Mouse (Mus musculus) heart, embryonic 13.5 days (tissue): Measurements from ENCODE around the gene Dlg2. TPM values are rescaled to one million over a fixed set of nuclear protein-coding genes. Genes with fewer than 3 reads are reported as not detected.

Experiments
- ATAC-seq: fragments of 200-750 bp; cut with Nextera tagmentation; 2 replicates; pipeline ENCODE4 v1.8.0; 2017; ENCODE audit warnings: moderate TSS enrichment; ENCODE audit not compliant: insufficient number of reproducible peaks, low FRiP score, low TSS enrichment; ENCODE audit errors: extremely low read depth
- H3K27ac ChIP-seq: fragments of 300-500 bp; sonication (generic); replicated peaks from 2 replicates; pipeline ENCODE4 v1.5.1; 2015; ENCODE audit warnings: moderate library complexity, mild to moderate bottlenecking, inconsistent platforms
- H3K27me3 ChIP-seq: fragments of 300-500 bp; sonication (generic); replicated peaks from 2 replicates; pipeline ENCODE4 v1.6.1; 2015; ENCODE audit warnings: mild to moderate bottlenecking, inconsistent platforms
- H3K36me3 ChIP-seq: fragments of 300-500 bp; sonication (generic); 2 replicates; pipeline ENCODE4 v1.6.1; 2015; ENCODE audit warnings: mild to moderate bottlenecking, inconsistent platforms
- H3K4me1 ChIP-seq: fragments of 300-500 bp; sonication (generic); 2 replicates; pipeline ENCODE4 v1.6.1; 2015; ENCODE audit warnings: inconsistent platforms
- H3K4me2 ChIP-seq: fragments of 300-500 bp; sonication (generic); 2 replicates; pipeline ENCODE4 v1.6.1; 2015; ENCODE audit warnings: inconsistent platforms, mild to moderate bottlenecking, moderate library complexity
- H3K4me3 ChIP-seq: fragments of 300-500 bp; sonication (generic); 2 replicates; pipeline ENCODE4 v1.5.1; 2015; ENCODE audit warnings: moderate library complexity, mild to moderate bottlenecking, inconsistent platforms
- H3K9ac ChIP-seq: fragments of 300-500 bp; sonication (generic); 2 replicates; pipeline ENCODE4 v1.6.1; 2015; ENCODE audit warnings: inconsistent platforms, mild to moderate bottlenecking, moderate library complexity
- H3K9me3 ChIP-seq: fragments of 300-500 bp; sonication (generic); 2 replicates; pipeline ENCODE4 v1.6.1; 2016; ENCODE audit warnings: inconsistent platforms
- WGBS: fragments of 180-500 bp; shearing (Covaris S2); methylation state at CpG from one replicate; pipeline ENCODE4 v1.1.7; 2015; ENCODE audit warnings: mixed read lengths; 5-methylcytosine and 5-hydroxymethylcytosine counted together
- polyA plus RNA-seq: library from polyadenylated mRNA; unstranded; fragments of >200 nt; fragmentation: Nextera tagmentation; extraction: Ambion mirVana; gene quantifications from 2 replicates; pipeline ENCODE4 v1.2.1, GENCODE M21; 2015

Dlg2 gene
- polyA plus RNA-seq, 1 experiment from 2014 or later = 7.2 TPM

GRCm38 (mm10) chr7:91345073-91345472, 868.6 kb downstream of the Dlg2 start:
- Histone ChIP-seq H3K4me3 (no peak overlapping the region), H3K36me3 (no peaks in the 10 kb centered on the region), H3K4me1 (no peaks in the 10 kb centered on the region), H3K4me2 (no peak overlapping the region), H3K9me3 (no peaks in the 10 kb centered on the region), H3K27me3 (no peaks in the 10 kb centered on the region), H3K27ac (no peak overlapping the region), H3K9ac (no peak overlapping the region)
- no peak for ATAC-seq

- Histone ChIP-seq H3K9ac (no peak overlapping the region), H3K36me3 (no peaks in the 10 kb centered on the region), H3K27me3 (0 out of 2 replicates have a peak, but pooled peaks cover 2% of the 10 kb centered on the region), H3K4me3 (no peak overlapping the region), H3K4me2 (no peak overlapping the region), H3K4me1 (no peaks in the 10 kb centered on the region), H3K9me3 (no peaks in the 10 kb centered on the region), H3K27ac (no peak overlapping the region)
- ATAC-seq = no peak
- 53% methylated on average over 10 of the region's 10 CpGs for WGBS
Observed at GRCm38 (mm10) chr7:91369821-91370321, 893.4 kb downstream of the Dlg2 start.

GRCm38 (mm10) chr7:91382281-91382680, 905.8 kb downstream of the Dlg2 start:
- no peak overlapping the region for H3K4me2 ChIP-seq
- no peaks in the 10 kb centered on the region for H3K9me3 ChIP-seq
- no peak overlapping the region for H3K27ac ChIP-seq
- H3K27me3 ChIP-seq = peaks cover 5% of the 10 kb centered on the region; the same call in 1 of the 2 replicates
- H3K36me3 ChIP-seq = no peaks in the 10 kb centered on the region
- 70% methylated on average over 3 of the region's 3 CpGs for WGBS
- H3K9ac ChIP-seq = no peak overlapping the region
- H3K4me1 ChIP-seq = no peaks in the 10 kb centered on the region
- ATAC-seq = no peak
- no peak overlapping the region for H3K4me3 ChIP-seq

- Histone ChIP-seq H3K9ac (no peak overlapping the region), H3K4me3 (no peak overlapping the region), H3K27ac (no peak overlapping the region), H3K4me2 (no peak overlapping the region), H3K9me3 (no peaks in the 10 kb centered on the region), H3K36me3 (no peaks in the 10 kb centered on the region), H3K4me1 (no peaks in the 10 kb centered on the region), H3K27me3 (peaks cover 5% of the 10 kb centered on the region; the same call in 1 of the 2 replicates)
- ATAC-seq = no peak
- WGBS = 37% methylated on average over 1 of the region's 1 CpGs
Observed at GRCm38 (mm10) chr7:91383873-91384272, 907.4 kb downstream of the Dlg2 start.

- Histone ChIP-seq H3K27ac (no peak overlapping the region), H3K4me3 (no peak overlapping the region), H3K4me1 (no peaks in the 10 kb centered on the region), H3K9ac (no peak overlapping the region), H3K9me3 (no peaks in the 10 kb centered on the region), H3K4me2 (no peak overlapping the region), H3K36me3 (no peaks in the 10 kb centered on the region), H3K27me3 (no peaks in the 10 kb centered on the region)
- WGBS = 83% methylated on average over 5 of the region's 5 CpGs
- no peak for ATAC-seq
Observed at GRCm38 (mm10) chr7:91389272-91389671, 912.8 kb downstream of the Dlg2 start.

GRCm38 (mm10) chr7:91397827-91398226, 921.4 kb downstream of the Dlg2 start:
- 33% methylated on average over 3 of the region's 3 CpGs for WGBS
- no peak overlapping the region for H3K4me2 ChIP-seq
- H3K4me3 ChIP-seq = no peak overlapping the region
- H3K9ac ChIP-seq = no peak overlapping the region
- no peaks in the 10 kb centered on the region for H3K27me3 ChIP-seq
- no peaks in the 10 kb centered on the region for H3K9me3 ChIP-seq
- no peak overlapping the region for H3K27ac ChIP-seq
- H3K4me1 ChIP-seq = no peaks in the 10 kb centered on the region
- no peaks in the 10 kb centered on the region for H3K36me3 ChIP-seq
- ATAC-seq = no peak

- H3K4me2 ChIP-seq = no peak overlapping the region
- H3K9me3 ChIP-seq = no peaks in the 10 kb centered on the region
- H3K27ac ChIP-seq = no peak overlapping the region
- ATAC-seq = no peak
- no peaks in the 10 kb centered on the region for H3K27me3 ChIP-seq
- H3K4me1 ChIP-seq = no peaks in the 10 kb centered on the region
- H3K9ac ChIP-seq = no peak overlapping the region
- H3K36me3 ChIP-seq = no peaks in the 10 kb centered on the region
- H3K4me3 ChIP-seq = no peak overlapping the region
- 69% methylated on average over 5 of the region's 5 CpGs for WGBS
Observed at GRCm38 (mm10) chr7:91412109-91412508, 935.6 kb downstream of the Dlg2 start.

- Histone ChIP-seq H3K36me3 (no peaks in the 10 kb centered on the region), H3K9ac (no peak overlapping the region), H3K4me3 (no peak overlapping the region), H3K27me3 (no peaks in the 10 kb centered on the region), H3K4me1 (no peaks in the 10 kb centered on the region), H3K4me2 (no peak overlapping the region), H3K27ac (no peak overlapping the region), H3K9me3 (no peaks in the 10 kb centered on the region)
- WGBS = 67% methylated on average over 2 of the region's 2 CpGs
- no peak for ATAC-seq
Observed at GRCm38 (mm10) chr7:91414150-91414549, 937.7 kb downstream of the Dlg2 start.

- Histone ChIP-seq H3K9ac (no peak overlapping the region), H3K27me3 (no peaks in the 10 kb centered on the region), H3K36me3 (no peaks in the 10 kb centered on the region), H3K9me3 (no peaks in the 10 kb centered on the region), H3K27ac (no peak overlapping the region), H3K4me3 (no peak overlapping the region), H3K4me1 (no peaks in the 10 kb centered on the region), H3K4me2 (no peak overlapping the region)
- ATAC-seq = no peak
- WGBS = 70% methylated on average over 2 of the region's 2 CpGs
Observed at GRCm38 (mm10) chr7:91414749-91415148, 938.3 kb downstream of the Dlg2 start.

- Histone ChIP-seq H3K9me3 (no peaks in the 10 kb centered on the region), H3K27ac (no peak overlapping the region), H3K4me2 (no peak overlapping the region), H3K4me3 (no peak overlapping the region), H3K27me3 (no peaks in the 10 kb centered on the region), H3K4me1 (no peaks in the 10 kb centered on the region), H3K36me3 (no peaks in the 10 kb centered on the region), H3K9ac (no peak overlapping the region)
- ATAC-seq = no peak
- 74% methylated on average over 4 of the region's 4 CpGs for WGBS
Observed at GRCm38 (mm10) chr7:91420215-91420614, 943.7 kb downstream of the Dlg2 start.

- no peaks in the 10 kb centered on the region for H3K27me3 ChIP-seq
- no peak overlapping the region for H3K9ac ChIP-seq
- no peak overlapping the region for H3K4me3 ChIP-seq
- no peak for ATAC-seq
- no peaks in the 10 kb centered on the region for H3K4me1 ChIP-seq
- no peaks in the 10 kb centered on the region for H3K36me3 ChIP-seq
- no peaks in the 10 kb centered on the region for H3K9me3 ChIP-seq
- H3K4me2 ChIP-seq = no peak overlapping the region
- H3K27ac ChIP-seq = no peak overlapping the region
- 70% methylated on average over 4 of the region's 4 CpGs for WGBS
Observed at GRCm38 (mm10) chr7:91423784-91424183, 947.3 kb downstream of the Dlg2 start.

GRCm38 (mm10) chr7:91429712-91430275, 953.3 kb downstream of the Dlg2 start:
- H3K36me3 ChIP-seq = no peaks in the 10 kb centered on the region

More at GRCm38 (mm10) chr7:91429712-91430275, 953.3 kb downstream of the Dlg2 start:
- Histone ChIP-seq H3K9ac (no peak overlapping the region), H3K27ac (no peak overlapping the region), H3K27me3 (no peaks in the 10 kb centered on the region), H3K4me2 (no peak overlapping the region), H3K4me1 (no peaks in the 10 kb centered on the region), H3K9me3 (no peaks in the 10 kb centered on the region), H3K4me3 (no peak overlapping the region)
- WGBS = 80% methylated on average over 5 of the region's 5 CpGs
- no peak for ATAC-seq
